Comparison of ENCODE assay signal across 15 mouse cellular contexts in genomic region chr8:96426900-96427299, GRCm38 (mm10).
DNase-seq lines count a peak whose midpoint lies in the region; ATAC-seq and TF ChIP-seq lines count a peak whose summit lies in the region.
"Had no signal": no experiment of that assay in that cellular context is flagged by ENCODE, and none has a peak within 500 bp of the region (broad histone marks: within the 10 kb centered on the region; RNA-seq: fewer than 3 reads in every experiment).

No protein-coding gene starts in this region.

- no peaks in the 10 kb centered on the region for H3K4me1 ChIP-seq in lung, postnatal 0 days (ENCODE audit: insufficient read depth, low read depth, low read length)
- no peaks in the 10 kb centered on the region for H3K4me1 ChIP-seq in embryonic facial prominence, embryonic 14.5 days (ENCODE audit: control insufficient read depth, insufficient read depth, low read length)
- H3K4me1 ChIP-seq: forebrain, embryonic 13.5 days; heart, embryonic 13.5 days had no signal

- peak; percentile 15 for DNase-seq in heart, postnatal 4 days
- DNase-seq in heart, adult 11 months: no peak
- no peak for DNase-seq in lung, postnatal 0 days (ENCODE audit: low spot score)
- DNase-seq in lung, postnatal 4 days: no peak
- DNase-seq in embryonic facial prominence, embryonic 14.5 days (ENCODE audit: low spot score): peak; percentile 5
- peak; percentile 21 for DNase-seq in left cerebral cortex, postnatal 4 days
- no peak for DNase-seq in spleen, postnatal 14 days (ENCODE audit: low spot score in 2 of 2)
- DNase-seq: cerebellum, adult 9-11 months; lung, adult 2 months; spleen, adult 18-20 months; thymus, postnatal 4 days had no signal

- no peak overlapping the region for H3K27ac ChIP-seq in lung, postnatal 0 days (ENCODE audit: low read length)
- no peak overlapping the region for H3K27ac ChIP-seq in embryonic facial prominence, embryonic 14.5 days (replicated peaks; ENCODE audit: low read depth, low read length)
- H3K27ac ChIP-seq: forebrain, embryonic 13.5 days; heart, embryonic 13.5 days had no signal

- 52% methylated on average over 1 of the region's 1 CpGs for WGBS in lung, postnatal 0 days
- WGBS in embryonic facial prominence, embryonic 14.5 days: 57% methylated on average over 1 of the region's 1 CpGs

- no peaks in the 10 kb centered on the region for H3K9me3 ChIP-seq in lung, postnatal 0 days (ENCODE audit: low read length)
- no peaks in the 10 kb centered on the region for H3K9me3 ChIP-seq in embryonic facial prominence, embryonic 14.5 days (ENCODE audit: control insufficient read depth, low read length)
- H3K9me3 ChIP-seq: forebrain, embryonic 13.5 days; heart, embryonic 13.5 days had no signal

- H3K36me3 ChIP-seq in lung, postnatal 0 days (ENCODE audit: insufficient read depth, low read length): no peaks in the 10 kb centered on the region
- no peaks in the 10 kb centered on the region for H3K36me3 ChIP-seq in embryonic facial prominence, embryonic 14.5 days (ENCODE audit: control insufficient read depth, insufficient read depth, low read length)
- H3K36me3 ChIP-seq: heart, embryonic 13.5 days had no signal

- peak; percentile 19; the same call in 1 of the 2 replicates for TF ChIP-seq CTCF in lung, postnatal 0 days (IDR thresholded peaks at IDR 0.05)

- H3K9ac ChIP-seq in lung, postnatal 0 days (replicated peaks; ENCODE audit: low read depth): no peak overlapping the region
- no peak overlapping the region for H3K9ac ChIP-seq in embryonic facial prominence, embryonic 14.5 days (ENCODE audit: low read depth, low read length)
- H3K9ac ChIP-seq: forebrain, embryonic 13.5 days; heart, embryonic 13.5 days had no signal

- no peak overlapping the region for H3K4me2 ChIP-seq in lung, postnatal 0 days (replicated peaks; ENCODE audit: low read depth, low read length)
- no peak overlapping the region for H3K4me2 ChIP-seq in embryonic facial prominence, embryonic 14.5 days (ENCODE audit: low read depth, low read length)
- H3K4me2 ChIP-seq: forebrain, embryonic 13.5 days; heart, embryonic 13.5 days had no signal

- intact Hi-C loops in left cerebral cortex, postnatal 4 days (cut with DNase I): no loop called here

- H3K4me3 ChIP-seq in lung, postnatal 0 days (ENCODE audit: low read depth, low read length): no peak overlapping the region
- no peak overlapping the region for H3K4me3 ChIP-seq in embryonic facial prominence, embryonic 14.5 days (ENCODE audit: low read depth, low read length)
- H3K4me3 ChIP-seq: forebrain, embryonic 13.5 days; heart, embryonic 13.5 days; myocyte had no signal

- no peak for TF ChIP-seq EP300 in lung, postnatal 0 days (IDR thresholded peaks at IDR 0.05)

- ATAC-seq in lung, postnatal 0 days: no peak
- ATAC-seq in embryonic facial prominence, embryonic 14.5 days (ENCODE audit: low read depth): no peak
- ATAC-seq in granulocyte monocyte progenitor cell, adult 5-6 weeks (replicated peaks; ENCODE audit: poor library complexity, severe bottlenecking): no peak
- ATAC-seq: forebrain, embryonic 13.5 days had no signal

- H3K27me3 ChIP-seq in lung, postnatal 0 days (replicated peaks; ENCODE audit: insufficient read depth, low read length): no peaks in the 10 kb centered on the region
- H3K27me3 ChIP-seq in embryonic facial prominence, embryonic 14.5 days (replicated peaks; ENCODE audit: control insufficient read depth, insufficient read depth, low read length): no peaks in the 10 kb centered on the region
- H3K27me3 ChIP-seq: forebrain, embryonic 13.5 days; heart, embryonic 13.5 days had no signal

Comparison
In these comparisons a context has a peak if more than half of its experiments do, and no peak if none do; other contexts are left out.
1. DNase-seq: peak in heart, postnatal 4 days (single experiment), embryonic facial prominence, embryonic 14.5 days (single experiment) and left cerebral cortex, postnatal 4 days (single experiment); none in heart, adult 11 months (single experiment), lung, postnatal 0 days (single experiment), lung, postnatal 4 days (0 of 2) and spleen, postnatal 14 days (0 of 2).